Mouse (Mus musculus) telencephalon, adult 2 months (tissue): ENCODE measurements around the gene Cxcr1.

Experiments
- DNase-seq: peaks from one replicate; pipeline ENCODE4 v3.0.0-alpha.2; 2011; ENCODE audit warnings: low read depth, low spot score

Cxcr1 gene

DNA sequence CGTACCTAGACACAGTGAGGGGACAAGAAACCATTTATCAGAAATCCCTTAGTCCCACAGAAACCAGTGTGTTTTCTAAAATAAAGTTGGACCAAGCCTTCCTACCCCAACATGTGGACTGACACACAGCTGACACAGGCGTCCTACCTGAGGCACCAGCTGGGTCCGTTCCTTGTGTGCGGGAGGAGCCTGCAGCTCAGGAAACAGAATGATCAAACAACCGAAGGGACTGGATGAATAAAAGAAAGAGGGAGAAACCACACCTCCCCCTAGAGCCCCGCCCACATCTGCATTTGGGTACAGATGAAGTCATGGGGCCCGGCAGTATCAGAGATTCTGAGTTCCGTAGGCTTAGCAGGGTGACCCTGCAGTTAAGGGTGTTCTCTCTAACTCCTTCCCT lies at the start of gene Cxcr1:
TSS of gene Cxcr1 (minus strand) at position 187 of the 400 bp plus-strand sequence.
- DNase-seq = no peak

DNA sequence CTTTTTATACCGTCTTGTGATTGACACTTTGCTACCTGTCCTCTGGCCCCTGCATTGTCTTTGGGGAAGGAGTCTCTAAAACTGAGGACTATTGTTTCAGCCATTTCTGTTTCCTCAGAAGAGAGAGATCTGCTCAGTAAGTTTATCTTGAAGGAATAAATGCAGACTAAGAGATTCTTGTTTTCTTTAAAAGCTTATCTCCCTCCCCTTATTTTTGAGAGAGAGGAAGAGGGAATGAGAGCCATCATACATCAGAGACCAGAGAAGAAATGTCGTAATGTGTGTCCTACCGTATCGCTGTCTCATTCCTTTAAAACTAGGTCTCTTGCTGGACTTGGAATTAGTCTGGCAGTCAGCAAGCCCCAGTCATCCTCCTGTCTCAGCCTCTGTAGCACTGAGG lies 46.4 kb upstream of the Cxcr1 start:
- no peak for DNase-seq

DNA sequence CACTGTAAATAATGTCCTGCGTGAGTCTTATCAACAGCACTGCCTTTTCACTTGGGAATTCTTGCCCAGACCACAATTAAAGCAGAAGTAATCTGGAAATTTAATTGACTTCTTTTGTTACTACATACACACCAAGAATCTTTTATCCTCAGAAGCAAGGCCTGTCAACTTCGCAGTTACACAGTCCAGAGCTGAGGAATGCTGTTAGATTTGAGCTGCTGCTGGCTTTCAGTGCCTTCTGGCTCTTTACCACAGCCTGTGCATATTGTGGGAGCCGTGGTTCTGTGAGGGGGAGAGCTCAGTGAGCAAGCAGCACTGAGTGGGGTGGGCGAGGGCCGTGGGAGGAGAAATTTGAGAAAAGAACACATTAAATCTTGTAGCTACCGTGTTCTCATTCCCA lies 45.9 kb upstream of the Cxcr1 start:
- peak; percentile 92 for DNase-seq

GRCm38 (mm10) chr1:74239618-74240017 lies 45.2 kb upstream of the Cxcr1 start:
- DNase-seq = no peak

GRCm38 (mm10) chr1:74239162-74239561 lies 44.7 kb upstream of the Cxcr1 start:
- no peak for DNase-seq

DNA sequence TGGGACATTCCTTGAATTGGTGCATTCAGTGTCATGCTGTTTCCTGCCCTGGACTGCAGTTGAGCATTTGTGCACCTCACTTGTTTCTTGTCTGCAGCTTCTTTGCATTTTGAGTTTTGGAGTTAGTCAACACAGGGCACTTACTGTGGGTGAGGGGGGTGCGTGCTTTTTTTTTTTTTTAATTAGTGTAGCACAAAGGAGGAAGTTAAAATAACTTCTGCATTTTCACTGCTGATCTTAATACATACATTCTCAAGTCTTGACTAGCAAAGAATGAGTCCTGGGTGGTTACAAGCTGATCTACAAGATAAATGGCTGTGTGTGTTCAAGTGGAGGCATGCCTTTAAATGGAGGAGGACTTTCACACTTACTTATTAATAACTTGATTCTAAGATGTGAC lies 43.7 kb upstream of the Cxcr1 start:
- no peak for DNase-seq

- no peak for DNase-seq
Observed at GRCm38 (mm10) chr1:74237671-74238070, 43.2 kb upstream of the Cxcr1 start.

DNA sequence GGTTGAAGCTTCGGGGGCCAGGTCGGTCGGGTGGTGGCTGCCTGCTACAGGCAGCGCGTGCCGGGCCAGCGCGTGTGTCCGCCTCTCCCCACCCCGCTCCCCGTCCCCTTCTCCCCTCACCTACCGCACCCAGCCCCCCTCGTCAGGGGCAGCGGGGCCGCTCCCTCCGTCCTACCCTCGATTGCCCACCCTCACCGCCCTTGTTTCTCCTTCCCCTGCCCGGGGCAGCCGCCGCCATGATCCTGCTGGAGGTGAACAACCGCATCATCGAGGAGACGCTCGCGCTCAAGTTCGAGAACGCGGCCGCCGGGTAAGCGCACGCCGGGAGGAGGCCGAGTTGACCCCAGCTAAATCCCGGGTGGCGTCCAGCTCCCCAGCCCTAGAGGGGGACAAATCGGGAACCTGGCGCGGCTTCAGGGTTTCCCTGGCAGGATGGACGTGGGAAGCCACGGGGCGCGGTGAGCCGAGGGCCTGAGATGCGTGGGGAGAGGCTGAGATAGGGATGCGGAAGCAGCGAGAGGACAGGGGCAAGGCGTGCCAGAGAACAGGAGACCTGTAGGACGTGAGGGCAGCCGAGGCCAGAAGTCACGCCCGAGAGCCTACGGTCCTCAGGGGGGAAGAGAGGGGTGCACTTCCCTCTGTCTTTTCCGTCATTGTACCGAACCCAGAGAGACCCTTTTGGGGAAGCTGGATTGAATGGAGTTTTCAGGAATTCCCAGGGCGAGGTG lies 42.3 kb upstream of the Cxcr1 start:
- DNase-seq = no peak

DNA sequence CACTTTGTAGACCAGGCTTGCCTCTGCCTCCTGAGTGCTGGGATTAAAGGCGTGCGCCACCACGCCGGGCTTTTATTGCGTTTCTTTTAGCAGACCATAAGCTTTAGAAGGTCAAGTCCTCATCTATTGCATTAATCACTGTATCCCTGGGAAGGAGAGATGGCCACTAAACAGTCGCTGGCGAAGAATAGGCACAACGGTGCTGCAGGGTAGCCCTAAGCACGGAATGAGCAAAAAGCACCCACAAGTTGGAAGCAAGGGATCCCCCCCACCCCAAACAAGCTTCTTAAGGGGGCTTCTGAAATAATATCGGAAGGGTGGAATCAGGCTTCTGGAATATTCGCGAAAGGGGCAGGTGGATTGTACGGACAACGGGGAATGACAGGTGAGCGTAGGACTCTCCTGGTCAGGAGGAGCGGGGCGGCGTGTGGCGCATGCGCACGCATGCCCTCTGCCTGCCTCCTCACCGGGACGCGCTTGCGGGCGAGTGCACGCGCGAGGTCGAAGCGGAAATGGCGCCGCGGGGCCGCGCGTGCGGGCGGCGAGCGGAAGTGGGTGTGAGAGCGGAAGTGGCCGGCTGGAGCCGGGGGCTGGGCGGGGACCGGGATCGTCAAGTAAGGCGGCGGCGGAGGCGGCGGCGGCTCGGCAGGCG lies 41.6 kb upstream of the Cxcr1 start, which contains the start of gene Arpc2:
TSS of gene Arpc2 (plus strand) at position 147 of the 652 bp plus-strand sequence.
- peak; percentile 90 for DNase-seq

DNA sequence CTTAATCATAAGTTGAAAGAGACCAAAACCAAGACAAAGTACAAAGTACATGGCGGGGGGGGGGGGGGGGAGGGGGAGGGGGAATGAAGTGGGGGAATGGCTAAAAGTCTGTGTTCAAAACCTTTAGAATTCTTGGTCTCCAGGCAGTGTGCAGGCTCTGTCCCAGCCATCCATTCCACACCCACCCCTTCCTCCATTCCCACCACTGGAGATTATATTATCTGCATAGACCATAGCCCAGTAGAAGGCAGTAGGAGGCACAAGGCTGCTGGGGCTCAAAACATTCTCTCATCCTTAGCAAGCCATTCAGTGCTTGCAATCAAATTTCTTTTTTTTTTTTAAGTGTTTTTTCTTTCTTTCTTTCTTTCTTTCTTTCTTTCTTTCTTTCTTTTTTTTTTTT lies 36.6 kb upstream of the Cxcr1 start:
- no peak for DNase-seq

DNA sequence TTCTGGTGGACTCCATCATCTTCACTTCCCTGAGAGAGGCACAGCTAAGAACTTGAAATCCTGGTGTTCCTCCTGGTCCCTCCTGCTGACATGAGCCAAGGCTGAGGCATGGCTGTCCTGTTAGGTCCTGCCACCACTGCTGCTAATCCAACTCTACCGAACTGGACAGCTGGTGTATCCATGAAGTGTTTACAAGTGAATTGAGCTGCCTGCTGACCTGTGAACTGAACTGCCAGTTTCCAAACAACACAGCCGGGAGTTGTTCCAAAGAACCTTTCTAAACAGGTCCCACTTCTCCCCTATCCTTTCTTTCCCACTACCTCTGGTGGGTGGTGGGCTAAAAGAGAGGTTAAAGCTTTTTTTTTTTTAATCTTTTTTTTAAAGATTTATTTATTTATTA lies 35.5 kb upstream of the Cxcr1 start:
- DNase-seq = no peak

- peak; percentile 57 for DNase-seq
Observed at GRCm38 (mm10) chr1:74227317-74227716, 32.9 kb upstream of the Cxcr1 start.

DNA sequence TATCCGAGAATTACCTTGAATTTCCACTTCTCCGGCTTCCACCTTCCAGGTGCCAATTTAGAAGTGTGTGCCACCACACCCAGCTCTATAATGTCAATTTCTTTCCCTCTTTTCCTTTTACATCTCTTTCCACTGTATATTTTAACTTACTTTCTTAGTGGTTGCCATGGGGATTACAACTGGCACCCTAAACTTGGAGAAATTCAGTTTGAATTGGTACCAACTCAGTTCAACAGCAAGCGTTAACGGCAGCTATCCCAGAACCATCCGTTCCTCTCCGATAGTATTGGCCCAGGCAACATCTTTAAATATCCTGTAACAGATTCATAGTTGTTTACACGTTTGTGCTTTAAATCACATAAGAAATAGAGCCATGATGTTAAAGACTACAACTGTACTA lies 25.5 kb upstream of the Cxcr1 start:
- DNase-seq = no peak

GRCm38 (mm10) chr1:74208941-74209340 lies 14.5 kb upstream of the Cxcr1 start:
- DNase-seq = no peak

- DNase-seq = peak; percentile 35
Observed at GRCm38 (mm10) chr1:74207906-74208305, 13.5 kb upstream of the Cxcr1 start.

DNA sequence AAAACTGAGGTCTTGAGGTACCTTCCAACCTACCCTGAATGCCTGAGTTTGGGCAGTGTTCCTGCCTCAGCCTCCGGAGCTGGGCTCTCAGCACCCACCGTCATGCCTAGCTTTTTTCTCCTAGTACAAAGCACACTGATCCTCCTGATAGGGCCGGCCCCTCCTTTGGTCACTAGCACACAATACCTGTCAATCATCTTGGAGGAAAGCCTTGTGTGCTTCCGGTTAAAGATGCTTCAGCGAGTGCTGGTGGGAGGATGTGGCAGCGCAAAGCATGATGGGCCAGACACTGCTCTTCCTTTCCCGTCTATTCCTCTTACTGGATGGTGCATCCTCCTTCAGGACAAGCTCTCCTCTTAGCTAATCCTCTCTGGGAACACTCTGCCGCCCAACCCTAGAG lies 12.2 kb upstream of the Cxcr1 start:
- DNase-seq = no peak

- DNase-seq = peak; percentile 32
Observed at GRCm38 (mm10) chr1:74205881-74206280, 11.4 kb upstream of the Cxcr1 start.

GRCm38 (mm10) chr1:74203457-74203856 lies 9.0 kb upstream of the Cxcr1 start:
- DNase-seq = no peak

- no peak for DNase-seq
Observed at GRCm38 (mm10) chr1:74201048-74201844, 6.8 kb upstream of the Cxcr1 start.

GRCm38 (mm10) chr1:74199046-74199445 lies 4.6 kb upstream of the Cxcr1 start:
- no peak for DNase-seq

GRCm38 (mm10) chr1:74197726-74198470 lies 3.5 kb upstream of the Cxcr1 start:
- DNase-seq = peak; percentile 55
